In the genomic region with DNA sequence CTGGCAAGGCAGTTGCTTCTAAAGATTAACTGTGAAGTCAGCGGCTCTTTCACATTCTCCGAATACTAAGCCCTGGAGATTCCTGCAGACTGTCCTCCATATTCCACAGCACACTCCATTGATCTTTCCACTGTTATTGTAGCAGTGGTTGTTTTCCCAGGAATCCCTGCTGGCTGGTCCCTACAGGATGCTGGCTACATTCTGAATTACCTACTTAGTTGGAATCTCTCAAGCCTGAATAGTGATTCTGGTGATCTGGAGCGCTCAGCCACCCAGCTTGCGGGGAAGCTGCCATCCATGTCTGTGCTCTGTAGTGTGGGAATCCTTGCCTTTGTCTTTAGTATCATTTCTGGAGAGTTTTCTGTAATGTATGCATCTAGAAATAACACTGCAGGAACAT, we compare ENCODE assay signal across 11 mouse cellular contexts. TPM values are rescaled to one million over a fixed set of nuclear protein-coding genes. Genes with fewer than 3 reads are reported as not detected.
DNase-seq lines count a peak whose midpoint lies in the region; ATAC-seq lines count a peak whose summit lies in the region.
"Had no signal": no experiment of that assay in that cellular context is flagged by ENCODE, and none has a peak within 500 bp of the region (broad histone marks: within the 10 kb centered on the region; RNA-seq: fewer than 3 reads in every experiment).

No protein-coding gene starts in this region.

- H3K4me3 ChIP-seq in forebrain, embryonic 11.5 days (ENCODE audit: low read depth, low read length), result no peak overlapping the region
- no peak overlapping the region for H3K4me3 ChIP-seq in forebrain, embryonic 10.5 days
- H3K4me3 ChIP-seq in lung, embryonic 15.5 days, result no peak overlapping the region
- H3K4me3 ChIP-seq in hindbrain, embryonic 12.5 days, result no peak overlapping the region
- H3K4me3 ChIP-seq in neural tube, embryonic 15.5 days (replicated peaks), result peak overlapping the region; percentile 9

- H3K4me1 ChIP-seq in forebrain, embryonic 11.5 days (replicated peaks; ENCODE audit: control insufficient read depth, insufficient read depth, low read length), result no peaks in the 10 kb centered on the region
- H3K4me1 ChIP-seq in forebrain, embryonic 10.5 days, result peaks cover 27% of the 10 kb centered on the region
- no peaks in the 10 kb centered on the region for H3K4me1 ChIP-seq in lung, embryonic 15.5 days
- peaks cover 10% of the 10 kb centered on the region for H3K4me1 ChIP-seq in hindbrain, embryonic 12.5 days
- peaks cover 23% of the 10 kb centered on the region for H3K4me1 ChIP-seq in neural tube, embryonic 15.5 days

- WGBS in forebrain, embryonic 11.5 days, result 21% methylated on average over 4 of the region's 4 CpGs
- 20% methylated on average over 4 of the region's 4 CpGs for WGBS in forebrain, embryonic 10.5 days
- 40% methylated on average over 4 of the region's 4 CpGs for WGBS in lung, embryonic 15.5 days
- 27% methylated on average over 4 of the region's 4 CpGs for WGBS in hindbrain, embryonic 12.5 days
- WGBS in neural tube, embryonic 15.5 days, result 16% methylated on average over 4 of the region's 4 CpGs

- no peak overlapping the region for H3K9ac ChIP-seq in forebrain, embryonic 11.5 days (ENCODE audit: low read length)
- no peak overlapping the region for H3K9ac ChIP-seq in lung, embryonic 15.5 days
- H3K9ac ChIP-seq in hindbrain, embryonic 12.5 days, result no peak overlapping the region
- no peak overlapping the region for H3K9ac ChIP-seq in neural tube, embryonic 15.5 days (replicated peaks)
- H3K9ac ChIP-seq: liver, embryonic 14.5 days had no signal

- no peaks in the 10 kb centered on the region for H3K27me3 ChIP-seq in forebrain, embryonic 11.5 days (ENCODE audit: control insufficient read depth, insufficient read depth, low read length)
- no peaks in the 10 kb centered on the region for H3K27me3 ChIP-seq in forebrain, embryonic 10.5 days (ENCODE audit: poor library complexity, severe bottlenecking)
- no peaks in the 10 kb centered on the region for H3K27me3 ChIP-seq in lung, embryonic 15.5 days
- no peaks in the 10 kb centered on the region for H3K27me3 ChIP-seq in hindbrain, embryonic 12.5 days
- no peaks in the 10 kb centered on the region for H3K27me3 ChIP-seq in neural tube, embryonic 15.5 days (replicated peaks)

- no peak for DNase-seq in forebrain, embryonic 11.5 days (ENCODE audit: low spot score)
- no peak for DNase-seq in forebrain, embryonic 10.5 days (ENCODE audit: extremely low spot score, low spot score)
- DNase-seq in lung, postnatal 36 days, result no peak
- DNase-seq in frontal cortex, adult 2 months (ENCODE audit: extremely low spot score in 1 of 2, low spot score in 1 of 2), result no peak
- DNase-seq: gastrocnemius, postnatal 25 days had no signal

- H3K9me3 ChIP-seq in forebrain, embryonic 11.5 days (ENCODE audit: control insufficient read depth, low read length), result no peaks in the 10 kb centered on the region
- H3K9me3 ChIP-seq in forebrain, embryonic 10.5 days, result no peaks in the 10 kb centered on the region
- no peaks in the 10 kb centered on the region for H3K9me3 ChIP-seq in lung, embryonic 15.5 days
- H3K9me3 ChIP-seq in hindbrain, embryonic 12.5 days (replicated peaks), result no peaks in the 10 kb centered on the region
- no peaks in the 10 kb centered on the region for H3K9me3 ChIP-seq in neural tube, embryonic 15.5 days (replicated peaks)

- no peaks in the 10 kb centered on the region for H3K36me3 ChIP-seq in forebrain, embryonic 11.5 days (ENCODE audit: control insufficient read depth, insufficient read depth, low read length)
- H3K36me3 ChIP-seq in forebrain, embryonic 10.5 days (replicated peaks), result no peaks in the 10 kb centered on the region; the same call in 1 of the 2 replicates
- no peaks in the 10 kb centered on the region for H3K36me3 ChIP-seq in lung, embryonic 15.5 days
- H3K36me3 ChIP-seq in hindbrain, embryonic 12.5 days, result no peaks in the 10 kb centered on the region
- H3K36me3 ChIP-seq in neural tube, embryonic 15.5 days, result no peaks in the 10 kb centered on the region

- peak; percentile 64 for ATAC-seq in forebrain, embryonic 11.5 days (replicated peaks; ENCODE audit: low FRiP score)
- no peak for ATAC-seq in lung, embryonic 15.5 days (ENCODE audit: borderline replicate concordance, extremely low read depth, low FRiP score, low TSS enrichment)
- ATAC-seq in hindbrain, embryonic 12.5 days (ENCODE audit: low FRiP score), result peak; percentile 49; the same call in 1 of the 2 replicates
- ATAC-seq in neural tube, embryonic 15.5 days (ENCODE audit: low FRiP score), result peak; percentile 60
- no peak for ATAC-seq in erythroblast, adult 5-6 weeks (replicated peaks; ENCODE audit: low FRiP score, poor library complexity, severe bottlenecking)

- peak overlapping the region; percentile 1; the same call in 1 of the 2 replicates for H3K27ac ChIP-seq in forebrain, embryonic 11.5 days (ENCODE audit: low read depth, low read length)
- no peak overlapping the region; the same call in 1 of the 2 replicates for H3K27ac ChIP-seq in forebrain, embryonic 10.5 days
- H3K27ac ChIP-seq in lung, embryonic 15.5 days, result no peak overlapping the region
- peak overlapping the region; percentile 71 for H3K27ac ChIP-seq in hindbrain, embryonic 12.5 days
- H3K27ac ChIP-seq in neural tube, embryonic 15.5 days (replicated peaks), result peak overlapping the region; percentile 78
- H3K27ac ChIP-seq: liver, embryonic 14.5 days had no signal

- H3K4me2 ChIP-seq in forebrain, embryonic 11.5 days (ENCODE audit: low read depth, low read length, severe bottlenecking), result no peak overlapping the region
- H3K4me2 ChIP-seq in lung, embryonic 15.5 days, result 0 out of 2 replicates have a peak overlapping the region, but pooled peaks have one; percentile 2
- H3K4me2 ChIP-seq in hindbrain, embryonic 12.5 days (replicated peaks), result peak overlapping the region; percentile 23; the same call in 1 of the 2 replicates
- H3K4me2 ChIP-seq in neural tube, embryonic 15.5 days, result peak overlapping the region; percentile 47

RNA-seq across cellular contexts. Expression of a gene that starts 51.5 kb away (rescaled TPM):
- 13.4 and 14.5 TPM in 2 replicates for polyA plus RNA-seq in forebrain, embryonic 11.5 days (2014; fragmentation: Nextera tagmentation; extraction: Ambion mirVana)
- 4.2 and 6.6 TPM in 2 replicates for polyA plus RNA-seq in forebrain, embryonic 10.5 days (2016; fragmentation: Nextera tagmentation; extraction: Ambion mirVana)
- 0.40 and 0.59 TPM in 2 replicates for polyA plus RNA-seq in lung, embryonic 15.5 days (2015; fragmentation: Nextera tagmentation; extraction: Ambion mirVana)
- polyA plus RNA-seq in hindbrain, embryonic 12.5 days (2016; fragmentation: Nextera tagmentation; extraction: Ambion mirVana), result 34.3 and 37.2 TPM in 2 replicates
- polyA plus RNA-seq in neural tube, embryonic 15.5 days (2015; fragmentation: Nextera tagmentation; extraction: Ambion mirVana), result 37.6 and 49.3 TPM in 2 replicates
- total RNA-seq in erythroblast, adult 5-6 weeks (2015; ENCODE audit: low replicate concordance), result not detected in 2 replicates
- 0.14 TPM in 1 of 2 replicates, not detected in the other for total RNA-seq in erythroblast, adult 5-6 weeks (2017; ENCODE audit: low replicate concordance)
- 29.1 and 30.1 TPM in 2 replicates for polyA plus RNA-seq in frontal cortex, adult 2 months (2012; rRNA removed)
- total RNA-seq: neutrophil, adult 5-6 weeks had no signal

Comparison
In these comparisons a context has a peak if more than half of its experiments do, and no peak if none do; other contexts are left out.
1. H3K27ac ChIP-seq: peak in forebrain, embryonic 11.5 days (single experiment), hindbrain, embryonic 12.5 days (single experiment) and neural tube, embryonic 15.5 days (single experiment); none in forebrain, embryonic 10.5 days (single experiment) and lung, embryonic 15.5 days (single experiment).
2. ATAC-seq: peak in forebrain, embryonic 11.5 days (single experiment), hindbrain, embryonic 12.5 days (single experiment) and neural tube, embryonic 15.5 days (single experiment); none in lung, embryonic 15.5 days (single experiment) and erythroblast, adult 5-6 weeks (single experiment).